Mouse (Mus musculus) spleen, adult 2 months (tissue): ENCODE measurements around the gene Epb41l4b. TPM values are rescaled to one million over a fixed set of nuclear protein-coding genes. Genes with fewer than 3 reads are reported as not detected.

Source experiments
- DNase-seq, 2 experiments: peaks; one replicate each; pipeline versions ENCODE4 v3.0.0 to v3.0.0-alpha.2; 2012 to 2021; ENCODE audit warnings: low spot score in 2 of 2, low read depth in 1 of 2
- H3K27ac ChIP-seq: fragments of 200-500 bp; 2 replicates; pipeline ENCODE4 v1.5.1; 2012; ENCODE audit warnings: low read length, inconsistent platforms; ENCODE audit not compliant: insufficient read depth
- H3K27me3 ChIP-seq: fragments of 200-500 bp; 2 replicates; pipeline ENCODE4 v1.6.1; 2012; ENCODE audit warnings: mild to moderate bottlenecking, moderate library complexity, low read length, inconsistent platforms; ENCODE audit not compliant: control insufficient read depth, insufficient read depth
- H3K36me3 ChIP-seq: fragments of 200-500 bp; 2 replicates; pipeline ENCODE4 v1.6.1; 2012; ENCODE audit warnings: mild to moderate bottlenecking, low read length, inconsistent platforms; ENCODE audit not compliant: control insufficient read depth, insufficient read depth
- H3K4me1 ChIP-seq: fragments of 200-500 bp; 2 replicates; pipeline ENCODE4 v1.6.1; 2011; ENCODE audit warnings: inconsistent platforms; ENCODE audit not compliant: control insufficient read depth, insufficient read depth, insufficient read length
- H3K4me3 ChIP-seq: fragments of 200-500 bp; 2 replicates; pipeline ENCODE4 v1.5.1; 2011; ENCODE audit warnings: mild to moderate bottlenecking, inconsistent platforms; ENCODE audit not compliant: insufficient read depth, insufficient read length; ENCODE audit errors: extremely low read depth
- CTCF ChIP-seq: fragments of 200-500 bp; IDR thresholded peaks from 2 replicates; pipeline ENCODE4 v1.5.1; 2011; ENCODE audit warnings: mild to moderate bottlenecking, inconsistent platforms; ENCODE audit not compliant: insufficient read depth, insufficient read length, insufficient replicate concordance; ENCODE audit errors: extremely low read depth
- POLR2A ChIP-seq: fragments of 200-500 bp; IDR thresholded peaks from 2 replicates; pipeline ENCODE4 v1.6.1; 2011; ENCODE audit warnings: low read depth, low read length, inconsistent platforms
- WGBS: fragments of 180-500 bp; shearing (Covaris S2); methylation state at CpG from one replicate; pipeline ENCODE4 v1.1.7; 2018; 5-methylcytosine and 5-hydroxymethylcytosine counted together
- polyA plus RNA-seq: library from polyadenylated mRNA; depleted of rRNA; stranded (reverse); fragments of >200 nt; gene quantifications from 2 replicates; pipeline ENCODE4 v1.2.3, GENCODE M21; 2012

Epb41l4b gene
- polyA plus RNA-seq, 1 experiment, result 0.78 TPM

DNA sequence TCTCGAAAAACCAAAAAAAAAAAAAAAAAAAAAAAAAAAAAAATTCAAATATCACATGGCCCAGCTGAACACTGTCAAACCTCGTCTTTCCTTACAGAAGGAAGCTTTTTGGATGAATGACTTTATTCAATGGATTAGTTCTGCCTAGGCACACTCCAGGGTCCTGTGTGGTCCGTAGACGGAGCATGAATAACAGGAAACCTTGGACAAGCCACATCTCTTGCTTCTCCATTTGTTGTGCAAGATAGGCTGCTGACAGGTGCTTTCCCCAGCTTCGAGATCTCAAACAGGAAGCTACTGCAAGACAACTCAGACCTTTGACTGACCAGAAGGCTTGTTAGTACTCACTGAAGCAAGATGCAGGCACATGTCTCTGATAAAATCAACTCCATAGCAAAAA is 39.4 kb downstream of the Epb41l4b start:
- DNase-seq, result peak in 1 of 2 experiments; percentile 10
- Histone ChIP-seq H3K27me3 (no peaks in the 10 kb centered on the region), H3K36me3 (no peaks in the 10 kb centered on the region), H3K27ac (no peak overlapping the region), H3K4me1 (peaks cover 3% of the 10 kb centered on the region; the same call in 1 of the 2 replicates), H3K4me3 (no peak overlapping the region)
- 12% methylated on average over 5 of the region's 5 CpGs for WGBS
- no peak for TF ChIP-seq CTCF
- no peak for TF ChIP-seq POLR2A

DNA sequence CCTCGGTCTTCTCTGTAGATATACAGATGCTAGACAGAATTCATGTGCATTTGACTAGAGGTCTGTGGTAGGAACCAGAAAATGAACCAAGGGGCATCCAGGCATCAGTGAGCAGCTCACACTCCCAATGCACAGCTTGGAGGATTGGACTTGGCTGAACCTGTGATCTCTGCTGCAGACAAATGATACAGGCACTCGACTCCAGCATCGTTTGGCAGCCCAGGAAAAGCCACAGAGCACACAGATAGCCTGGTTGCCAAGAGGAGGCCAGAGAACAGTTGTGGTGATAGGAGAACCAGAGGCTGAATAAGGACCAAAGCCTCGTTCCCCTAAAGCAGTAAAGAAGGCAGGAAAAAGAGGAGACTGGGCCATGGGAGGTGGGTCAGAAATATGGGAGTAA is 42.1 kb downstream of the Epb41l4b start:
- Histone ChIP-seq H3K27ac (no peak overlapping the region), H3K4me1 (peaks cover 9% of the 10 kb centered on the region; the same call in 1 of the 2 replicates), H3K36me3 (no peaks in the 10 kb centered on the region), H3K27me3 (no peaks in the 10 kb centered on the region), H3K4me3 (no peak overlapping the region)
- WGBS, result 86% methylated on average over 4 of the region's 4 CpGs
- TF ChIP-seq CTCF, result no peak
- no peak for TF ChIP-seq POLR2A
- DNase-seq, result no peak

DNA sequence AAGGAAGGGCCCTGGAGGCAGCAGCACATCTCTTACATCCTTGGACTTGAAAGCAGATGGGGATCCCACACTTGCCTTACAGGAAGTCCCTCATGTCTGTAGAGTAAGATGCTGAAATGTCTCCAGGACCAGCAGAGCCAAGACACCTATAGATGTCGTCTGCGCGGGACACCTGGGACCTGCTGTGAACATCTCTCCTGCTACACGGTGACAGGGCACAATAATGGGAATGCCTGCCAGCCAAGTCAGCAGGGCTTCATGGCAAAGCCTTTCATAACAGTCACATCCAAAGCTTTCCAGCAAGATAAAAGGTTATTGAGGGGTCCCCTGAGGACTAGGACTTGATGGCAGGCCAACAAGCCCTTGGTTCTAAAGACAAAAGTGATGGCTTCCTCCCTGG is 45.8 kb downstream of the Epb41l4b start:
- H3K4me3 ChIP-seq, result no peak overlapping the region
- WGBS, result 95% methylated on average over 4 of the region's 4 CpGs
- H3K4me1 ChIP-seq, result peaks cover 6% of the 10 kb centered on the region; the same call in 1 of the 2 replicates
- no peaks in the 10 kb centered on the region for H3K27me3 ChIP-seq
- TF ChIP-seq CTCF, result no peak
- no peak for TF ChIP-seq POLR2A
- H3K36me3 ChIP-seq, result no peaks in the 10 kb centered on the region
- H3K27ac ChIP-seq, result no peak overlapping the region
- no peak for DNase-seq

DNA sequence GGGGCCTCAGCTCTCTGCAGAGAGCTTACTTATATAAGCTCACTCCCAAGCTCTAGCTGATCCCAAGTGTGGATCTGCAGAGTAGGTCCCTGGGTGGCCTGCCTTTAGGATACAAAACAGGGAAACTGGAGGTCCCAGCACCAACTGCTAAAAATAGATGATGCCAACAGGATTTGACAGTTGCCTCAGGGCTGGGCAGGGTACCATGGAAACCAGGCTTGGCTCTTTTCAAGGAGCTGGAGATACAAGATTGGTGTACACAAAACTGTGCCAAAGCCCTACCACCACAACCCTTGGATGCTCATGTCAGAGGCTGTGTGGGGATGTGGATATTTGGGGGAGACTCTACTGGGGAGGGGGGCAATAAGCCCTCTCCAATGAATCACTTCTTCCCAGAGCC is 47.7 kb downstream of the Epb41l4b start:
- TF ChIP-seq POLR2A (no peak), CTCF (no peak)
- H3K4me3 ChIP-seq, result no peak overlapping the region
- DNase-seq, result no peak
- peaks cover 8% of the 10 kb centered on the region; the same call in 1 of the 2 replicates for H3K4me1 ChIP-seq
- no peaks in the 10 kb centered on the region for H3K27me3 ChIP-seq
- no peak overlapping the region for H3K27ac ChIP-seq
- no peaks in the 10 kb centered on the region for H3K36me3 ChIP-seq

DNA sequence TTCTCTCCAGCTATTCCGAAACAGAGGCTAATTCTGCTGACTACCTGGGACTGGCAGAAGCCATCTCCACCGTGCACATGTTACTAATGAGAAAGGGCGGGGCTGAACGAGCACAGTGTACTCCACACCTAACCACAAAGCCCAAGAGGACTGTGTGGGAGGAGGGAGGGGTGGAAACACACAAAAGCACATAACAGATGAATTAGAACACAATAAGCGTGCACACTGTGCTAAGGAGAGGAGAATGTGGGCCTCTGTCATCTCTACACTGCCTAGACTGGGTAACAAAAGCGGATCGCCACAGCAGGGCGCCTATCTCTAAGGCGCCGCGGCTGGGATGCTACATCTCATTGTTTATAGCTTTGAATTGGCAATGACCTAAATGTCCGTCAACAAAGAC is 51.9 kb downstream of the Epb41l4b start:
- TF ChIP-seq CTCF, result no peak
- TF ChIP-seq POLR2A, result no peak
- WGBS, result 26% methylated on average over 12 of the region's 12 CpGs
- Histone ChIP-seq H3K4me1 (0 out of 2 replicates have a peak, but pooled peaks cover 3% of the 10 kb centered on the region), H3K36me3 (no peaks in the 10 kb centered on the region), H3K27ac (peak overlapping the region; percentile 72), H3K4me3 (peak overlapping the region; percentile 16; the same call in 1 of the 2 replicates), H3K27me3 (no peaks in the 10 kb centered on the region)
- DNase-seq, result peak; percentile 63 to 71

DNA sequence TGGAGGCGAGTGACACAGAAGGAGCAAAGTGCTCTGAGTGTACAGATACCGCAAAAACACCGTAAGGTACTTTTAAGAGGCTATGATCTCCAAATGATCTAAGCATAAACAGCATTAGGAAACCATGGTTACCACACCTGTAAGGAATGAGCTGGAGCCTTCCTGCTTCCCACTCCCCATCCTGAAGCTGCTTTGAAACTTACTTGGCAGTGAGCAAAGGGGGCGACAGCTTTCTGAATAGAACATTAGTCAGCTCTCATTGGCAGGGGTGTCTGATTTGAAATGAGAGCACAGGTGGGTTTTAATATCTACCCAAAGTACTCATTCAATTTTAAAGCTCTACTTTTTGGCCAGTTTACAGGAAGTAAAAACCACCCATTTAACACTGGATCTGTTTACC is 54.9 kb downstream of the Epb41l4b start:
- TF ChIP-seq POLR2A (no peak), CTCF (no peak)
- Histone ChIP-seq H3K27ac (no peak overlapping the region), H3K4me1 (0 out of 2 replicates have a peak, but pooled peaks cover 3% of the 10 kb centered on the region), H3K36me3 (no peaks in the 10 kb centered on the region), H3K4me3 (no peak overlapping the region), H3K27me3 (no peaks in the 10 kb centered on the region)
- no peak for DNase-seq
- WGBS, result 87% methylated on average over 4 of the region's 4 CpGs

DNA sequence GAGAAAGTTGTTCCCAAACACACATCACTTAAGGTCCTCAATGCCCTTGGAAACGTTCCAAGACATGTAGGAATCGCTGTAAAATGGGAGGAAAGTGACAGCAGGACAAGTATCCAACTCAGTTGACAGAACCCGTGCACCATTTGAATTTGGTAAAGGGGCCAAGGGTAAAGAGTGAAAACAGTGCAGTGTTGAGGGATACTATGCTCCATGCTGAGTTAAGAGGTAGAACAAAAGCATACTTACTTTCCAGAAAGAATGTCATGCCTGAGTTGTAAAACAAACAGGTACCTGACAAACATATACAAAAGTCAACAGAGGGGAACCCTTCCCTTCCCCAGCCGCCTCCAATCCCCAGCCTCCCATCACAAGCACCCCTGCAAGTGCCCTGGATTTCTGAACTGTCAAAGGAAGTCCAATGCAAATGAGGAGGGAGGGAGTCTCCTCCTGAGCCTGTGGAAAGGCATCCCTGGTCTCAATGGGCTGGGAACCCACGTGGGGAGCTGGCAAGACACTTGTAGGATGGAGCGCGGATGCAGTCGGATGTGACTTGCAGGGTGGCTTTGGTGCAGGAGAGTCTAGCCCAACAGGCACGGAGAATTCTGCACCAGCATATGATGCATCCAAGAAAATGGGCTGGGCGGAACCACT is 57.4 kb downstream of the Epb41l4b start:
- H3K27me3 ChIP-seq, result no peaks in the 10 kb centered on the region
- no peak overlapping the region for H3K4me3 ChIP-seq
- no peaks in the 10 kb centered on the region for H3K36me3 ChIP-seq
- DNase-seq, result no peak
- H3K4me1 ChIP-seq, result no peaks in the 10 kb centered on the region
- TF ChIP-seq CTCF (no peak), POLR2A (no peak)
- H3K27ac ChIP-seq, result no peak overlapping the region
- WGBS, result 88% methylated on average over 10 of the region's 10 CpGs
